Mouse (Mus musculus): Measurements from ENCODE around the gene Tex50. TPM values are rescaled to one million over a fixed set of nuclear protein-coding genes. Genes with fewer than 3 reads are reported as not detected.
A peak's percentile ranks its signal among the peaks of the same experiment; 100 is the strongest.
"Not testable (repeated sequence)": the region's sequence is repeated elsewhere in the genome, so short reads cannot be mapped to it uniquely, and the experiment has no call there.

The Tex50 gene
- polyA plus RNA-seq, 1 experiment from 2014 or later, result not detected

- Histone ChIP-seq H3K4me1 (ENCODE audit: control insufficient read depth, insufficient read depth, low read length) (no peaks in the 10 kb centered on the region), H3K27me3 (replicated peaks; ENCODE audit: control insufficient read depth, insufficient read depth, low read length) (peaks cover 5% of the 10 kb centered on the region; the same call in 1 of the 2 replicates), H3K9ac (ENCODE audit: low read depth, low read length) (peak overlapping the region; percentile 66), H3K36me3 (ENCODE audit: control insufficient read depth, insufficient read depth, low read length) (no peaks in the 10 kb centered on the region), H3K4me3 (ENCODE audit: low read length) (peak overlapping the region; percentile 61), H3K27ac (ENCODE audit: low read length) (no peak overlapping the region), H3K4me2 (ENCODE audit: low read depth, low read length) (peak overlapping the region; percentile 94), H3K9me3 (ENCODE audit: control insufficient read depth, low read length) (no peaks in the 10 kb centered on the region)
- peak; percentile 96 for ATAC-seq
- 1% methylated on average over 40 of the region's 40 CpGs for whole genome bisulfite sequencing
Measured at GRCm38 (mm10) chr1:161170651-161171050, 11.5 kb upstream of the Tex50 start.

DNA sequence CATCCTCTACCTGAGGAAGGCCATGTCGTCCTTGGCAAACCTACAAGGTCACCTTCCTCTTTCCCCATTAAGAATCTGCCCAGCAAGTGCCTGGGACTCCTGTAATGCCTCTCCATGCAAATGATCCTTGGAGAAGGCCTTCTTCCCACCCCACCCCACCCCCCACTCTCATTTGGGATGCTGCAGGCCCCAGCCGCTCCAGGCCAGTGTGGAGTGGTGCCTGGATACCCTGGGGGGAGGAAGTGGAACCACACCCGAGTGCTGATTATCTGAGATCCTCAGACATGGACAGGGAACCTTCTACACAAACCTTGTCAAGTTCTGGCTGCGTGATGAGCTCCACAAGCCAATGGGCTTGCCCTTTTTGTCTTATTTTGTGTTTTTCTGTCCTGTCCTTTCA, 1.2 kb upstream of the Tex50 start:
- WGBS, result 62% methylated on average over 4 of the region's 4 CpGs
- H3K4me3 ChIP-seq (ENCODE audit: low read length), result no peak overlapping the region
- H3K27ac ChIP-seq (ENCODE audit: low read length), result no peak overlapping the region
- H3K9ac ChIP-seq (ENCODE audit: low read depth, low read length), result no peak overlapping the region
- H3K4me1 ChIP-seq (ENCODE audit: control insufficient read depth, insufficient read depth, low read length), result no peaks in the 10 kb centered on the region
- no peak overlapping the region for H3K4me2 ChIP-seq (ENCODE audit: low read depth, low read length)
- H3K36me3 ChIP-seq (ENCODE audit: control insufficient read depth, insufficient read depth, low read length), result no peaks in the 10 kb centered on the region
- no peaks in the 10 kb centered on the region for H3K27me3 ChIP-seq (replicated peaks; ENCODE audit: control insufficient read depth, insufficient read depth, low read length)
- H3K9me3 ChIP-seq (ENCODE audit: control insufficient read depth, low read length), result 0 out of 2 replicates have a peak, but pooled peaks cover 4% of the 10 kb centered on the region
- no peak for ATAC-seq

DNA sequence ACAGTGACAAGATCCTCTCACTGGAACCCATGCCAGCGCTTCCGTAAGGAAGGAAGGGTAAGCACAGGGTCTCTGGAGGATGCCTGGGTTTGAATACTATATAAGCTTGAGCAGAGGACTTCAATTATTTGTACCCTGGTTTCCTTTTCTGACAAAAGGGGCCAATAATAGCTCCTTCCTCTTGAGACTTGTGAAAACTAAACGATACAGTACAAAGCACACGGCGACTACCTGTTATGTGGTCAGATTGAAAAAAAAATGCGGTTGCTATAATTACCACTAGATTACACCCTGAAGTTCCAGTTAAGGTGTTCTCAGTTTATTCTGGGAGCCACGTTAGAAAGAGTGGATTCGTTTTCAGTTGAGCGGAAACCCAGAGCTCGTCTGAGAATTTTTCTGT, 2.6 kb downstream of the Tex50 start:
- Histone ChIP-seq H3K9me3 (ENCODE audit: control insufficient read depth, low read length) (no peaks in the 10 kb centered on the region), H3K36me3 (ENCODE audit: control insufficient read depth, insufficient read depth, low read length) (no peaks in the 10 kb centered on the region), H3K4me2 (ENCODE audit: low read depth, low read length) (no peak overlapping the region), H3K4me3 (ENCODE audit: low read length) (no peak overlapping the region), H3K27ac (ENCODE audit: low read length) (no peak overlapping the region), H3K9ac (ENCODE audit: low read depth, low read length) (no peak overlapping the region), H3K27me3 (replicated peaks; ENCODE audit: control insufficient read depth, insufficient read depth, low read length) (no peaks in the 10 kb centered on the region), H3K4me1 (ENCODE audit: control insufficient read depth, insufficient read depth, low read length) (no peaks in the 10 kb centered on the region)
- no peak for ATAC-seq
- WGBS, result 87% methylated on average over 10 of the region's 10 CpGs

GRCm38 (mm10) chr1:161151098-161151497, 8.0 kb downstream of the Tex50 start:
- no peaks in the 10 kb centered on the region for H3K9me3 ChIP-seq (ENCODE audit: control insufficient read depth, low read length)
- H3K27ac ChIP-seq (ENCODE audit: low read length), result no peak overlapping the region
- no peak for ATAC-seq
- no peak overlapping the region for H3K4me2 ChIP-seq (ENCODE audit: low read depth, low read length)
- 74% methylated on average over 6 of the region's 6 CpGs for WGBS
- H3K36me3 ChIP-seq (ENCODE audit: control insufficient read depth, insufficient read depth, low read length), result no peaks in the 10 kb centered on the region
- no peaks in the 10 kb centered on the region for H3K4me1 ChIP-seq (ENCODE audit: control insufficient read depth, insufficient read depth, low read length)
- H3K9ac ChIP-seq (ENCODE audit: low read depth, low read length), result no peak overlapping the region
- H3K4me3 ChIP-seq (ENCODE audit: low read length), result no peak overlapping the region
- H3K27me3 ChIP-seq (replicated peaks; ENCODE audit: control insufficient read depth, insufficient read depth, low read length), result no peaks in the 10 kb centered on the region

GRCm38 (mm10) chr1:161147888-161148287, 11.2 kb downstream of the Tex50 start:
- Histone ChIP-seq H3K36me3 (ENCODE audit: control insufficient read depth, insufficient read depth, low read length) (no peaks in the 10 kb centered on the region), H3K27me3 (replicated peaks; ENCODE audit: control insufficient read depth, insufficient read depth, low read length) (no peaks in the 10 kb centered on the region), H3K4me2 (ENCODE audit: low read depth, low read length) (no peak overlapping the region), H3K4me3 (ENCODE audit: low read length) (no peak overlapping the region), H3K9me3 (ENCODE audit: control insufficient read depth, low read length) (no peaks in the 10 kb centered on the region), H3K27ac (ENCODE audit: low read length) (no peak overlapping the region), H3K9ac (ENCODE audit: low read depth, low read length) (no peak overlapping the region), H3K4me1 (ENCODE audit: control insufficient read depth, insufficient read depth, low read length) (no peaks in the 10 kb centered on the region)
- no peak for ATAC-seq
- 82% methylated on average over 2 of the region's 2 CpGs for WGBS

GRCm38 (mm10) chr1:161145611-161146010, 13.5 kb downstream of the Tex50 start:
- 79% methylated on average over 8 of the region's 8 CpGs for WGBS
- H3K27ac ChIP-seq (ENCODE audit: low read length); H3K9me3 ChIP-seq (ENCODE audit: control insufficient read depth, low read length); ATAC-seq; H3K36me3 ChIP-seq (ENCODE audit: control insufficient read depth, insufficient read depth, low read length); H3K4me3 ChIP-seq (ENCODE audit: low read length); H3K4me2 ChIP-seq (ENCODE audit: low read depth, low read length); H3K27me3 ChIP-seq (replicated peaks; ENCODE audit: control insufficient read depth, insufficient read depth, low read length); H3K9ac ChIP-seq (ENCODE audit: low read depth, low read length); H3K4me1 ChIP-seq (ENCODE audit: control insufficient read depth, insufficient read depth, low read length): not testable (repeated sequence)

- 86% methylated on average over 7 of the region's 7 CpGs for WGBS
- H3K4me3 ChIP-seq (ENCODE audit: low read length), result no peak overlapping the region
- no peaks in the 10 kb centered on the region for H3K9me3 ChIP-seq (ENCODE audit: control insufficient read depth, low read length)
- H3K4me1 ChIP-seq (ENCODE audit: control insufficient read depth, insufficient read depth, low read length), result peaks cover 5% of the 10 kb centered on the region
- no peak overlapping the region for H3K27ac ChIP-seq (ENCODE audit: low read length)
- H3K9ac ChIP-seq (ENCODE audit: low read depth, low read length), result no peak overlapping the region
- no peaks in the 10 kb centered on the region for H3K27me3 ChIP-seq (replicated peaks; ENCODE audit: control insufficient read depth, insufficient read depth, low read length)
- ATAC-seq, result no peak
- no peak overlapping the region for H3K4me2 ChIP-seq (ENCODE audit: low read depth, low read length)
- no peaks in the 10 kb centered on the region for H3K36me3 ChIP-seq (ENCODE audit: control insufficient read depth, insufficient read depth, low read length)
Measured at GRCm38 (mm10) chr1:161143216-161143615, 15.9 kb downstream of the Tex50 start.

DNA sequence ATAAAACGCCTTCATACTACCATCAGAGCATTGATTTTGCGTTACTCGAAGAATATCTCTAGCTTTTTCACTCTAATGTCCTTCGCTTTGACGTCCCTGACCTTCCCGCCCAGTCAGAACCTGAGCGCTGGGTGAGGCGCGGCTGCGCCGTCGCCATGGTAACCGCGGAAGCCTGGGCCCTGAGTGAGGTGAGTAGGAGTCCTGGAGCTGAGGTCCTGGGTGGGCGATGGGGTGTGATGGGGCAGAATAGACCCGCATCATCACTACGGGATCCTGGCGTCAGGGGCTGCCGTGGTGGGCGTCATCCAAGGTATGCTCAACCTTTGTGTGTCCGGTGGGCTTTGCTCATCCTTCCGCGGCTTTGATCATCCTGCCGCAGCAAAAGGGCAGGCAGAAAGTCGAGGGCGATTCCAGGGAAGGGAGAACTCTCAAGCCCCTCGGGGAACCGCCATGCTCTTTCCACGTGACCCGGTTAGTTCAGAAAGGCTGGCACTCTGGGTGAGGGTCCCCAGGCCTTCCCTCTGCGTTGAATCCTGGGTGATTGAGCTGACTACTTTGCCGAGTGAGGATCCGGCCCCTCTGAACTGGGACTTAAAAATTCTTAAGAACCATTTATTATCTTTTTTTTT, 16.5 kb downstream of the Tex50 start, which contains the start of gene Ankrd45:
TSS of gene Ankrd45 (plus strand) at position 161 of the 629 bp plus-strand sequence.
- ATAC-seq, result peak; percentile 89

GRCm38 (mm10) chr1:161140026-161140762, 18.9 kb downstream of the Tex50 start:
- no peak overlapping the region for H3K4me2 ChIP-seq (ENCODE audit: low read depth, low read length)
- no peaks in the 10 kb centered on the region for H3K27me3 ChIP-seq (replicated peaks; ENCODE audit: control insufficient read depth, insufficient read depth, low read length)
- H3K9me3 ChIP-seq (ENCODE audit: control insufficient read depth, low read length), result no peaks in the 10 kb centered on the region
- 79% methylated on average over 9 of the region's 9 CpGs for WGBS
- peaks cover 5% of the 10 kb centered on the region for H3K4me1 ChIP-seq (ENCODE audit: control insufficient read depth, insufficient read depth, low read length)
- no peak overlapping the region for H3K4me3 ChIP-seq (ENCODE audit: low read length)
- no peak overlapping the region for H3K9ac ChIP-seq (ENCODE audit: low read depth, low read length)
- no peak overlapping the region for H3K27ac ChIP-seq (ENCODE audit: low read length)
- no peak for ATAC-seq
- H3K36me3 ChIP-seq (ENCODE audit: control insufficient read depth, insufficient read depth, low read length), result no peaks in the 10 kb centered on the region

More for the DNA sequence above, 16.5 kb downstream of the Tex50 start, which contains the start of gene Ankrd45:
- Histone ChIP-seq H3K9me3 (ENCODE audit: control insufficient read depth, low read length) (no peaks in the 10 kb centered on the region), H3K9ac (ENCODE audit: low read depth, low read length) (peak within 1 kb of the TSS; percentile 49), H3K4me2 (ENCODE audit: low read depth, low read length) (peak within 1 kb of the TSS; percentile 83), H3K4me3 (ENCODE audit: low read length) (peak within 1 kb of the TSS; percentile 47), H3K4me1 (ENCODE audit: control insufficient read depth, insufficient read depth, low read length) (peaks cover 5% of the 10 kb centered on the region), H3K27ac (ENCODE audit: low read length) (no peak within 1 kb of the TSS), H3K27me3 (replicated peaks; ENCODE audit: control insufficient read depth, insufficient read depth, low read length) (no peaks in the 10 kb centered on the region), H3K36me3 (ENCODE audit: control insufficient read depth, insufficient read depth, low read length) (no peaks in the 10 kb centered on the region)
- 7% methylated on average over 33 of the region's 33 CpGs for WGBS
